Mouse (Mus musculus) spleen, postnatal 10 days (tissue): ENCODE results near the gene Me1.

Experiments used
- DNase-seq, 2 experiments: peaks; one replicate each; pipeline ENCODE4 v3.0.0; 2021 to 2022; ENCODE audit warnings: low spot score in 2 of 2

Gene Me1

GRCm38 (mm10) chr9:86658347-86658746 lies 37.4 kb downstream of the Me1 start:
- DNase-seq: no peak

- no peak for DNase-seq
Observed at GRCm38 (mm10) chr9:86652194-86652593, 43.6 kb downstream of the Me1 start.

- DNase-seq: no peak
Observed at GRCm38 (mm10) chr9:86651254-86651653, 44.5 kb downstream of the Me1 start.

GRCm38 (mm10) chr9:86650822-86651221 lies 44.9 kb downstream of the Me1 start:
- no peak for DNase-seq

GRCm38 (mm10) chr9:86647931-86648550 lies 47.7 kb downstream of the Me1 start:
- DNase-seq: no peak

GRCm38 (mm10) chr9:86646807-86647206 lies 48.9 kb downstream of the Me1 start:
- DNase-seq: no peak

GRCm38 (mm10) chr9:86643497-86643896 lies 52.3 kb downstream of the Me1 start:
- no peak for DNase-seq

GRCm38 (mm10) chr9:86638771-86639170 lies 57.0 kb downstream of the Me1 start:
- no peak for DNase-seq

GRCm38 (mm10) chr9:86631153-86631552 lies 64.6 kb downstream of the Me1 start:
- no peak for DNase-seq

- DNase-seq: no peak
Observed at GRCm38 (mm10) chr9:86630352-86630931, 65.3 kb downstream of the Me1 start.

GRCm38 (mm10) chr9:86629379-86629778 lies 66.4 kb downstream of the Me1 start:
- no peak for DNase-seq

GRCm38 (mm10) chr9:86627745-86628496 lies 67.8 kb downstream of the Me1 start:
- DNase-seq: no peak

- DNase-seq: no peak
Observed at GRCm38 (mm10) chr9:86626906-86627305, 68.8 kb downstream of the Me1 start.

- no peak for DNase-seq
Observed at GRCm38 (mm10) chr9:86624781-86625180, 71.0 kb downstream of the Me1 start.

- DNase-seq: no peak
Observed at GRCm38 (mm10) chr9:86624039-86624438, 71.7 kb downstream of the Me1 start.

GRCm38 (mm10) chr9:86622062-86622461 lies 73.7 kb downstream of the Me1 start:
- DNase-seq: no peak

- no peak for DNase-seq
Observed at GRCm38 (mm10) chr9:86619341-86620139, 76.2 kb downstream of the Me1 start.

- DNase-seq: no peak
Observed at GRCm38 (mm10) chr9:86617837-86618492, 77.8 kb downstream of the Me1 start.

GRCm38 (mm10) chr9:86615765-86616164 lies 80.0 kb downstream of the Me1 start:
- no peak for DNase-seq

- DNase-seq: no peak
Observed at GRCm38 (mm10) chr9:86612091-86612490, 83.7 kb downstream of the Me1 start.

GRCm38 (mm10) chr9:86605776-86606175 lies 90.0 kb downstream of the Me1 start:
- DNase-seq: no peak
